Mouse (Mus musculus) MEL (cell line): ENCODE measurements around the gene Rilpl1. TPM values are rescaled to one million over a fixed set of nuclear protein-coding genes. Genes with fewer than 3 reads are reported as not detected.

Source experiments
- DNase-seq: peaks from one replicate; pipeline ENCODE4 v3.0.0; 2011; ENCODE audit warnings: low read depth, low spot score
- H3K27ac ChIP-seq: 2 replicates; pipeline ENCODE4 v1.5.1; 2012; ENCODE audit warnings: low read depth, mild to moderate bottlenecking, control low read depth, low read length, moderate library complexity; ENCODE audit not compliant: control insufficient read depth
- H3K27me3 ChIP-seq, 2 experiments: fragments of 150-350 bp in 1 of 2; sonication (generic) in 1 of 2; 2 replicates each; pipeline ENCODE4 v1.6.1; 2012; ENCODE audit warnings: low read length in 2 of 2, mild to moderate bottlenecking in 2 of 2, improper control_type of control experiment in 1 of 2, moderate library complexity in 1 of 2; ENCODE audit not compliant: insufficient read depth in 2 of 2, control insufficient read depth in 1 of 2
- H3K36me3 ChIP-seq, 2 experiments: 2 replicates each; pipeline ENCODE4 v1.6.1; 2012 to 2014; ENCODE audit warnings: low read length in 2 of 2, improper control_type of control experiment in 1 of 2, inconsistent platforms in 1 of 2, mild to moderate bottlenecking in 1 of 2; ENCODE audit not compliant: insufficient read depth in 2 of 2, control insufficient read depth in 1 of 2
- H3K4me1 ChIP-seq, 2 experiments: fragments of 150-350 bp in 1 of 2; sonication (generic) in 1 of 2; 2 replicates each; pipeline ENCODE4 v1.6.1; 2012; ENCODE audit warnings: low read length in 2 of 2, improper control_type of control experiment in 1 of 2, mild to moderate bottlenecking in 1 of 2; ENCODE audit not compliant: insufficient read depth in 2 of 2, control insufficient read depth in 1 of 2
- H3K4me3 ChIP-seq, 2 experiments: fragments of 150-350 bp in 1 of 2; sonication (generic) in 1 of 2; 2 replicates each; pipeline ENCODE4 v1.5.1; 2012; ENCODE audit warnings: low read depth in 2 of 2, low read length in 2 of 2, mild to moderate bottlenecking in 2 of 2, moderate library complexity in 2 of 2, control low read depth in 1 of 2, improper control_type of control experiment in 1 of 2; ENCODE audit not compliant: control insufficient read depth in 1 of 2, insufficient read depth in 1 of 2
- H3K79me2 ChIP-seq: 2 replicates; pipeline ENCODE4 v1.6.1; 2012; ENCODE audit warnings: mild to moderate bottlenecking, low read length, moderate library complexity; ENCODE audit not compliant: control insufficient read depth, poor library complexity, insufficient read depth
- H3K9ac ChIP-seq: 2 replicates; pipeline ENCODE4 v1.6.1; 2012; ENCODE audit warnings: low read depth, mild to moderate bottlenecking, control low read depth, low read length, moderate library complexity; ENCODE audit not compliant: control insufficient read depth, poor library complexity, severe bottlenecking
- H3K9me3 ChIP-seq: fragments of 150-350 bp; sonication (generic); replicated peaks from 2 replicates; pipeline ENCODE4 v1.6.1; 2012; ENCODE audit warnings: mild to moderate bottlenecking, low read length, improper control_type of control experiment, moderate library complexity; ENCODE audit not compliant: insufficient read depth
- BHLHE40 ChIP-seq: IDR thresholded peaks from 2 replicates; pipeline ENCODE4 v1.6.1; 2012; ENCODE audit warnings: low read depth, mild to moderate bottlenecking, inconsistent platforms, low read length, improper control_type of control experiment, borderline replicate concordance
- CHD1 ChIP-seq: IDR thresholded peaks from 2 replicates; pipeline ENCODE4 v1.6.1; 2012; ENCODE audit warnings: low read depth, mild to moderate bottlenecking, inconsistent platforms, low read length, improper control_type of control experiment
- CHD2 ChIP-seq: IDR thresholded peaks from 2 replicates; pipeline ENCODE4 v1.6.1; 2011; ENCODE audit warnings: low read length, improper control_type of control experiment
- CTCF ChIP-seq, 3 experiments: IDR thresholded peaks in 2 of 3; conservative IDR thresholded peaks in 1 of 3; 2 replicates each; pipeline ENCODE4 v1.5.1; 2011 to 2012; ENCODE audit warnings: low read length in 3 of 3, low read depth in 2 of 3, mild to moderate bottlenecking in 2 of 3, improper control_type of control experiment in 1 of 3, inconsistent platforms in 1 of 3, mixed read lengths in 1 of 3, moderate library complexity in 1 of 3; ENCODE audit not compliant: control insufficient read depth in 1 of 3, insufficient read depth in 1 of 3, poor library complexity in 1 of 3, severe bottlenecking in 1 of 3
- E2F4 ChIP-seq: IDR thresholded peaks from 2 replicates; pipeline ENCODE4 v1.6.1; 2011; ENCODE audit warnings: low read depth, low read length, improper control_type of control experiment, borderline replicate concordance
- EP300 ChIP-seq, 2 experiments: IDR thresholded peaks; 2 replicates each; pipeline ENCODE4 v1.6.1; 2011; ENCODE audit warnings: improper control_type of control experiment in 2 of 2, low read length in 2 of 2, low read depth in 1 of 2, mild to moderate bottlenecking in 1 of 2
- ETS1 ChIP-seq: IDR thresholded peaks from 2 replicates; pipeline ENCODE4 v1.6.1; 2012; ENCODE audit warnings: low read depth, mild to moderate bottlenecking, inconsistent platforms, low read length, improper control_type of control experiment, moderate library complexity
- GABPA ChIP-seq: IDR thresholded peaks from 2 replicates; pipeline ENCODE4 v1.6.1; 2012; ENCODE audit warnings: low read depth, mild to moderate bottlenecking, inconsistent platforms, low read length, improper control_type of control experiment, moderate library complexity
- GATA1 ChIP-seq: IDR thresholded peaks from 2 replicates; pipeline ENCODE4 v1.6.1; 2011; ENCODE audit warnings: low read depth, low read length, improper control_type of control experiment
- HCFC1 ChIP-seq: IDR thresholded peaks from 2 replicates; pipeline ENCODE4 v1.6.1; 2012; ENCODE audit warnings: low read depth, mild to moderate bottlenecking, inconsistent platforms, low read length, improper control_type of control experiment, moderate library complexity
- JUND ChIP-seq: IDR thresholded peaks from 2 replicates; pipeline ENCODE4 v1.6.1; 2011; ENCODE audit warnings: low read depth, mild to moderate bottlenecking, improper control_type of control experiment, low read length
- KAT2A ChIP-seq: conservative IDR thresholded peaks from 2 replicates; pipeline ENCODE4 v1.6.1; 2012; ENCODE audit warnings: low read depth, low read length, improper control_type of control experiment, inconsistent platforms
- MAFK ChIP-seq: IDR thresholded peaks from 2 replicates; pipeline ENCODE4 v1.6.1; 2011; ENCODE audit warnings: low read depth, mild to moderate bottlenecking, low read length, improper control_type of control experiment, borderline replicate concordance
- MEF2A ChIP-seq: IDR thresholded peaks from 2 replicates; pipeline ENCODE4 v1.6.1; 2014; ENCODE audit warnings: low read depth, mild to moderate bottlenecking, inconsistent platforms, low read length, improper control_type of control experiment; ENCODE audit not compliant: poor library complexity, insufficient replicate concordance, severe bottlenecking; ENCODE audit errors: extremely low read depth
- MXI1 ChIP-seq: IDR thresholded peaks from 2 replicates; pipeline ENCODE4 v1.6.1; 2011; ENCODE audit warnings: mild to moderate bottlenecking, low read depth, low read length, improper control_type of control experiment
- MYB ChIP-seq: IDR thresholded peaks from 2 replicates; pipeline ENCODE4 v1.6.1; 2011; ENCODE audit warnings: mild to moderate bottlenecking, low read depth, low read length, improper control_type of control experiment
- NELFE ChIP-seq: IDR thresholded peaks from 2 replicates; pipeline ENCODE4 v1.6.1; 2011; ENCODE audit warnings: low read depth, low read length, improper control_type of control experiment
- NRF1 ChIP-seq: IDR thresholded peaks from 2 replicates; pipeline ENCODE4 v1.6.1; 2014; ENCODE audit warnings: low read depth, mild to moderate bottlenecking, inconsistent platforms, low read length, improper control_type of control experiment, moderate library complexity; ENCODE audit not compliant: poor library complexity, insufficient read depth, severe bottlenecking
- POLR2AphosphoS2 ChIP-seq: IDR thresholded peaks from 2 replicates; pipeline ENCODE4 v1.6.1; 2011; ENCODE audit warnings: low read length, improper control_type of control experiment
- POLR2AphosphoS5 ChIP-seq: IDR thresholded peaks from 2 replicates; pipeline ENCODE4 v1.6.1; 2012; ENCODE audit warnings: low read depth, borderline replicate concordance, mild to moderate bottlenecking, inconsistent platforms, low read length, moderate library complexity, mixed read lengths
- RAD21 ChIP-seq: IDR thresholded peaks from 2 replicates; pipeline ENCODE4 v1.6.1; 2011; ENCODE audit warnings: mild to moderate bottlenecking, low read depth, low read length, improper control_type of control experiment
- SMC3 ChIP-seq: IDR thresholded peaks from 2 replicates; pipeline ENCODE4 v1.6.1; 2011; ENCODE audit warnings: low read depth, low read length, improper control_type of control experiment
- TBP ChIP-seq: IDR thresholded peaks from 2 replicates; pipeline ENCODE4 v1.8.0; 2011; ENCODE audit warnings: low read depth, low read length, improper control_type of control experiment
- TCF12 ChIP-seq: IDR thresholded peaks from 2 replicates; pipeline ENCODE4 v1.6.1; 2014; ENCODE audit warnings: low read depth, mild to moderate bottlenecking, inconsistent platforms, low read length, improper control_type of control experiment, moderate library complexity
- UBTF ChIP-seq: IDR thresholded peaks from 2 replicates; pipeline ENCODE4 v1.6.1; 2012; ENCODE audit warnings: low read depth, mild to moderate bottlenecking, inconsistent platforms, low read length, improper control_type of control experiment, moderate library complexity, borderline replicate concordance; ENCODE audit not compliant: insufficient read depth
- USF1 ChIP-seq: IDR thresholded peaks from 2 replicates; pipeline ENCODE4 v1.6.1; 2014; ENCODE audit warnings: low read depth, mild to moderate bottlenecking, inconsistent platforms, low read length, improper control_type of control experiment, moderate library complexity
- USF2 ChIP-seq, 2 experiments: IDR thresholded peaks; 2 replicates each; pipeline ENCODE4 v1.6.1; 2011 to 2012; ENCODE audit warnings: improper control_type of control experiment in 2 of 2, low read length in 2 of 2, borderline replicate concordance in 1 of 2, inconsistent platforms in 1 of 2, low read depth in 1 of 2, mild to moderate bottlenecking in 1 of 2; ENCODE audit not compliant: insufficient read depth in 1 of 2
- ZC3H11A ChIP-seq: IDR thresholded peaks from 2 replicates; pipeline ENCODE4 v1.6.1; 2012; ENCODE audit warnings: low read depth, mild to moderate bottlenecking, inconsistent platforms, low read length, improper control_type of control experiment
- ZMIZ1 ChIP-seq: IDR thresholded peaks from 2 replicates; pipeline ENCODE4 v1.6.1; 2012; ENCODE audit warnings: low read depth, mild to moderate bottlenecking, inconsistent platforms, low read length, improper control_type of control experiment, moderate library complexity
- ZNF384 ChIP-seq: IDR thresholded peaks from 2 replicates; pipeline ENCODE4 v1.6.1; 2012; ENCODE audit warnings: low read depth, mild to moderate bottlenecking, inconsistent platforms, low read length, improper control_type of control experiment
- polyA plus RNA-seq, 2 experiments: library from polyadenylated mRNA; stranded (reverse) in 1 of 2; unstranded in 1 of 2; fragments of >175 nt in 1 of 2; fragments of >200 nt in 1 of 2; gene quantifications; 2 replicates each; pipeline versions ENCODE4 v1.2.1 to v1.2.4; 2012; ENCODE audit warnings: low replicate concordance in 2 of 2, low read depth in 1 of 2; ENCODE audit not compliant: insufficient read length in 2 of 2, insufficient read depth in 1 of 2, missing spikeins in 1 of 2
- total RNA-seq: library from RNA; depleted of rRNA; stranded (reverse); fragments of 300-350 nt; gene quantifications from 2 replicates; pipeline ENCODE4 v1.2.3, GENCODE M21; 2012

The Rilpl1 gene
- total and polyA plus RNA-seq, 3 experiments: 5.7 to 8.6 TPM; not detected in 1

DNA sequence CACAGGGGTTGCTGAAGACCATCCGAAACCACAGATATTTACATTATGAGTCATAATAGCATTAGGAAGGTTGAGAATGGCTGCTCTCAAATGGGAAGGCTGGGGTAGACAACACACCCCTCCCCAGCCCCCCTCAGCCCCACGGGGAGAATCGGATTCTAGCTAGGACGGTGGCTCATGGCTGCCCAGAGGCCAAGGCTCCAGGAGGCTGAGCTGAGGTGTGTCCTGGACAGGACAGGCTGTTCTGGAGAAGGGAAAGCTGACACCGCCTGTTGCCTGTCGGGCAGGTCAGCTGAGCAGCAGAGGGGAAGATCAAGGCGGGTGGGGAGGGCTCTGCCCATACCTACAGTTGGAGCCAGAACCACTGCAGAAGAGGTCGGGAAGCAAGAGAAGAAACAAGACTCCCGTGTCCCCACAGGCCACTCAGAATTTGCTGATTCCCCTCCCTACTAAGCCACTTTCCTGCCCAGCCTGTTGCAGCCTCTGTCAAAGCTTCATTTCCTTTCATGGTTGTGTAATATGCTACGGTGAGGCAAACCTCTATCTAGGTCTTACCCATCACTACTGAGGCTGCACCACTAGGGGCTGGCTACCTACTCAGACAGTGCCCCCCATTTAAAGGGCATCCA is 24.3 kb downstream of the Rilpl1 start:
- no peak overlapping the region for H3K27ac ChIP-seq
- H3K79me2 ChIP-seq: no peaks in the 10 kb centered on the region
- no peak for DNase-seq
- H3K9me3 ChIP-seq: no peaks in the 10 kb centered on the region
- H3K27me3 ChIP-seq: no peaks in the 10 kb centered on the region
- no peaks in the 10 kb centered on the region for H3K4me1 ChIP-seq
- H3K9ac ChIP-seq: no peak overlapping the region
- no peak overlapping the region for H3K4me3 ChIP-seq
- TF ChIP-seq ZNF384 (no peak), EP300 (IDR thresholded peaks at IDR 0.05; ENCODE audit: low read depth in 1 of 2, low read length in 2 of 2) (no peak), CTCF (IDR thresholded peaks at IDR 0.05 in 2 of 3, conservative IDR thresholded peaks at IDR 0.05 in 1 of 3; ENCODE audit: control insufficient read depth in 1 of 3, insufficient read depth in 1 of 3, low read depth in 2 of 3, low read length in 3 of 3, poor library complexity in 1 of 3, severe bottlenecking in 1 of 3) (no peak), NRF1 (no peak), GABPA (no peak), CHD2 (no peak), KAT2A (no peak), SMC3 (no peak), E2F4 (no peak), ZMIZ1 (no peak), USF1 (no peak), UBTF (no peak), MAFK (no peak), BHLHE40 (no peak)
- H3K36me3 ChIP-seq: no peaks in the 10 kb centered on the region

GRCm38 (mm10) chr5:124505235-124505634 is 26.0 kb downstream of the Rilpl1 start:
- Histone ChIP-seq H3K9ac (no peak overlapping the region), H3K4me1 (peaks cover 0 to 4% of the 10 kb centered on the region in 2 experiments; a peak in 1 of 4 replicates), H3K9me3 (no peaks in the 10 kb centered on the region), H3K4me3 (no peak overlapping the region), H3K79me2 (no peaks in the 10 kb centered on the region), H3K27ac (no peak overlapping the region), H3K27me3 (no peaks in the 10 kb centered on the region), H3K36me3 (no peaks in the 10 kb centered on the region)
- DNase-seq: no peak
- TF ChIP-seq NELFE (no peak), TCF12 (no peak), POLR2AphosphoS5 (no peak), UBTF (no peak), BHLHE40 (no peak), POLR2AphosphoS2 (no peak), ZC3H11A (no peak), USF2 (IDR thresholded peaks at IDR 0.05; ENCODE audit: borderline replicate concordance in 1 of 2, insufficient read depth in 1 of 2, low read depth in 1 of 2, low read length in 2 of 2) (no peak), MXI1 (no peak), CTCF (IDR thresholded peaks at IDR 0.05 in 2 of 3, conservative IDR thresholded peaks at IDR 0.05 in 1 of 3; ENCODE audit: control insufficient read depth in 1 of 3, insufficient read depth in 1 of 3, low read depth in 2 of 3, low read length in 3 of 3, poor library complexity in 1 of 3, severe bottlenecking in 1 of 3) (no peak), MYB (no peak), RAD21 (no peak), USF1 (no peak), HCFC1 (no peak), MEF2A (no peak), ETS1 (no peak), JUND (no peak), CHD1 (no peak), TBP (no peak), GATA1 (no peak)
